Mouse (Mus musculus): ENCODE measurements around the gene Hist3h2ba. TPM values are rescaled to one million over a fixed set of nuclear protein-coding genes. Genes with fewer than 3 reads are reported as not detected.

The Hist3h2ba gene
- total and polyA plus RNA-seq, 3 experiments, result not detected

DNA sequence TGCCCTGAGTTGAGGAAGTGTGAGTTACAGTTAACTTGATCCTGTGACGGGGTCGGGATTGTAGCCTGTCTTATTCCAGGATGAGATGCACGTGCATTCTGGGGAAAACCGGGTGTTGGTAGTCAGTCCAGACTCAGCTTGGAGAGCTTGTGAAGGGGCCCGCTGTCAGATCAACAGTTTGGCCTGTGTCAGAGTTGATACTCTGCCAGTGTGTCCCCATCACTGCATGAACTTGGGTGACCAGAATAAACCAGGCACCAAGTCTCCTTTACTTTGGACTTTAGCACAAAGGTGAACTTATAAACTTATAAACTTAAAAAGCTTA lies 29.9 kb downstream of the Hist3h2ba start:
- H3K79me2 ChIP-seq (replicated peaks; ENCODE audit: control insufficient read depth, extremely low read depth, insufficient read depth, poor library complexity, severe bottlenecking), result peaks cover 60% of the 10 kb centered on the region
- H3K9me3 ChIP-seq (replicated peaks; ENCODE audit: low read length), result no peaks in the 10 kb centered on the region
- TF ChIP-seq UBTF (IDR thresholded peaks at IDR 0.05; ENCODE audit: low read depth, low read length) (no peak), E2F4 (IDR thresholded peaks at IDR 0.05; ENCODE audit: insufficient replicate concordance, low read depth, low read length) (no peak), MEF2A (IDR thresholded peaks at IDR 0.05; ENCODE audit: borderline replicate concordance, low read depth, low read length) (0 out of 2 replicates have a peak, but pooled peaks have one; percentile 16), ELF1 (IDR thresholded peaks at IDR 0.05; ENCODE audit: low read depth, low read length) (no peak), ZNF384 (IDR thresholded peaks at IDR 0.05; ENCODE audit: low read depth, low read length) (no peak), BHLHE40 (IDR thresholded peaks at IDR 0.05; ENCODE audit: low read depth, low read length) (peak; percentile 45; the same call in 1 of the 2 replicates), MYC (IDR thresholded peaks at IDR 0.05; ENCODE audit: low read depth, low read length) (0 out of 2 replicates have a peak, but pooled peaks have one; percentile 35), RAD21 (IDR thresholded peaks at IDR 0.05; ENCODE audit: low read depth, low read length) (no peak), MXI1 (IDR thresholded peaks at IDR 0.05; ENCODE audit: low read depth, low read length) (no peak), USF1 (IDR thresholded peaks at IDR 0.05; ENCODE audit: low read depth, low read length) (no peak), MAZ (IDR thresholded peaks at IDR 0.05; ENCODE audit: low read depth, low read length) (no peak)
- peak overlapping the region; percentile 86 for H3K9ac ChIP-seq (ENCODE audit: insufficient read depth, low read depth)
- in situ Hi-C loops (cut with MboI; ENCODE audit: low pct_ligation_motif_present, low pct_unique_long_range_greater_than_20kb, low sequenced_read_pairs), result no loop called here
- peak overlapping the region; percentile 64 for H3K4me2 ChIP-seq (ENCODE audit: insufficient read depth, low read depth, poor library complexity, severe bottlenecking)
- peaks cover 11 to 51% of the 10 kb centered on the region in 2 experiments for H3K36me3 ChIP-seq (replicated peaks in 1 of 2; ENCODE audit: control insufficient read depth in 1 of 2, insufficient read depth in 1 of 2, low read length in 1 of 2)
- DNase-seq (ENCODE audit: extremely low read depth), result no peak
- H3K27me3 ChIP-seq (replicated peaks), result no peaks in the 10 kb centered on the region
- peaks cover 25 to 56% of the 10 kb centered on the region in 2 experiments for H3K4me1 ChIP-seq (ENCODE audit: control insufficient read depth in 1 of 2, insufficient read depth in 2 of 2)
- dilution Hi-C loops (cut with MboI; ENCODE audit: extremely low pct_ligation_motif_present, extremely low pct_unique_long_range_greater_than_20kb, low sequenced_read_pairs), result no loop called here
- peak overlapping the region; percentile 70 to 99 (median 96) for H3K4me3 ChIP-seq (replicated peaks in 1 of 3; ENCODE audit: low read depth in 2 of 3, low read length in 2 of 3, poor library complexity in 1 of 3)
- peak overlapping the region; percentile 59 for H3K27ac ChIP-seq (ENCODE audit: insufficient read depth, low read depth)

DNA sequence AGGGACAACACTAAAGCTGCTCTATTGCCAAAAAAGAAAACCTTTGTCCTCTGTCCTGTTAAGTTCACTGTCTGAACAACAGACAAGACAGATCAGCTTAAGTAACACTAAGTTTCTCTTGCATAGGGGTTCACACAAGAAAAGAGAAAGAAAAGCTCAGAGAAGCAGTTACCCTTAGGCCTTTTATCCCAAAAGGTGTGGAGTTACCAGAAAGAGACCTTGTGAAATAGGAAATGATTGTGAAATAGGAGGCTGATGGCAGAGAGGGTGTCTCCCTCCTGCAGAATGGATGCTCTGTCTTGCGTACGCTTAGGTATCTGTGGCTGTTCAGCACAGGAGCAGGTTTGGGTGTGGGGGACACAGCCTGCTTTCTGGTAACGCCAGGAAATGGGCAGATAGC lies 30.5 kb downstream of the Hist3h2ba start:
- TF ChIP-seq NELFE (IDR thresholded peaks at IDR 0.05; ENCODE audit: low read depth, low read length) (no peak), GABPA (IDR thresholded peaks at IDR 0.05; ENCODE audit: insufficient replicate concordance, low read depth, low read length) (no peak), JUND (conservative IDR thresholded peaks at IDR 0.05; ENCODE audit: low read depth, low read length) (no peak), IRF4 (IDR thresholded peaks at IDR 0.05; ENCODE audit: low read depth, low read length) (no peak), MYC (IDR thresholded peaks at IDR 0.05; ENCODE audit: low read depth, low read length) (no peak), PAX5 (IDR thresholded peaks at IDR 0.05; ENCODE audit: low read length) (no peak), MAFK (IDR thresholded peaks at IDR 0.05; ENCODE audit: insufficient replicate concordance, low read length) (no peak), UBTF (IDR thresholded peaks at IDR 0.05; ENCODE audit: low read depth, low read length) (no peak), EP300 (IDR thresholded peaks at IDR 0.05; ENCODE audit: low read length) (no peak), ZKSCAN1 (IDR thresholded peaks at IDR 0.05; ENCODE audit: borderline replicate concordance, low read depth, low read length) (no peak), RAD21 (IDR thresholded peaks at IDR 0.05; ENCODE audit: low read depth, low read length) (no peak), MAZ (IDR thresholded peaks at IDR 0.05; ENCODE audit: low read depth, low read length) (no peak), MXI1 (IDR thresholded peaks at IDR 0.05; ENCODE audit: low read depth, low read length) (no peak), ZMIZ1 (IDR thresholded peaks at IDR 0.05; ENCODE audit: low read depth, low read length) (no peak), HCFC1 (IDR thresholded peaks at IDR 0.05; ENCODE audit: low read depth, low read length) (no peak), NRF1 (IDR thresholded peaks at IDR 0.05; ENCODE audit: low read depth, low read length) (no peak), ETS1 (conservative IDR thresholded peaks at IDR 0.05; ENCODE audit: low read depth, low read length) (no peak), POLR2AphosphoS2 (IDR thresholded peaks at IDR 0.05; ENCODE audit: low read depth, low read length) (no peak), TCF12 (IDR thresholded peaks at IDR 0.05; ENCODE audit: low read depth, low read length) (no peak)
- H3K27me3 ChIP-seq (replicated peaks), result no peaks in the 10 kb centered on the region
- H3K79me2 ChIP-seq (replicated peaks; ENCODE audit: control insufficient read depth, extremely low read depth, insufficient read depth, poor library complexity, severe bottlenecking), result peaks cover 55% of the 10 kb centered on the region
- H3K4me2 ChIP-seq (ENCODE audit: insufficient read depth, low read depth, poor library complexity, severe bottlenecking), result peak overlapping the region; percentile 64
- H3K27ac ChIP-seq (ENCODE audit: insufficient read depth, low read depth), result 0 out of 2 replicates have a peak overlapping the region, but pooled peaks have one; percentile 13
- peaks cover 16 to 52% of the 10 kb centered on the region in 2 experiments for H3K36me3 ChIP-seq (replicated peaks in 1 of 2; ENCODE audit: control insufficient read depth in 1 of 2, insufficient read depth in 1 of 2, low read length in 1 of 2)
- H3K4me1 ChIP-seq (ENCODE audit: control insufficient read depth in 1 of 2, insufficient read depth in 2 of 2), result peaks cover 25 to 56% of the 10 kb centered on the region in 2 experiments
- in situ Hi-C loops (cut with MboI; ENCODE audit: low pct_ligation_motif_present, low pct_unique_long_range_greater_than_20kb, low sequenced_read_pairs), result no loop called here
- no peak for DNase-seq (ENCODE audit: extremely low read depth)
- H3K9ac ChIP-seq (ENCODE audit: insufficient read depth, low read depth), result peak overlapping the region; percentile 86
- H3K4me3 ChIP-seq (replicated peaks in 1 of 3; ENCODE audit: low read depth in 2 of 3, low read length in 2 of 3, poor library complexity in 1 of 3), result peak overlapping the region; percentile 70 to 99 (median 96)
- dilution Hi-C loops (cut with MboI; ENCODE audit: extremely low pct_ligation_motif_present, extremely low pct_unique_long_range_greater_than_20kb, low sequenced_read_pairs), result no loop called here
- H3K9me3 ChIP-seq (replicated peaks; ENCODE audit: low read length), result no peaks in the 10 kb centered on the region

Data from CH12.LX (cell line).